Mouse (Mus musculus): ENCODE measurements around the gene Krtap6-1. TPM values are rescaled to one million over a fixed set of nuclear protein-coding genes. Genes with fewer than 3 reads are reported as not detected.
"Not testable (repeated sequence)": the region's sequence is repeated elsewhere in the genome, so short reads cannot be mapped to it uniquely, and the experiment has no call there.

Krtap6-1 gene
- polyA plus RNA-seq (2012; ENCODE audit: insufficient read depth, low replicate concordance): not detected in 2 replicates

GRCm38 (mm10) chr16:89031399-89031798, at the start of gene Krtap6-1:
TSS of gene Krtap6-1 (plus strand) at chr16:89031699.
- not testable (repeated sequence) for H3K9me3 ChIP-seq; H3K4me3 ChIP-seq (replicated peaks); H3K4me1 ChIP-seq; H3K36me3 ChIP-seq (replicated peaks; ENCODE audit: low read length); H3K27me3 ChIP-seq (replicated peaks)

GRCm38 (mm10) chr16:89010659-89011058, 20.8 kb upstream of the Krtap6-1 start, which contains the start of gene Krtap22-2:
TSS of gene Krtap22-2 (minus strand) at chr16:89010759.
- Histone ChIP-seq H3K9me3 (peaks cover 10% of the 10 kb centered on the region), H3K4me3 (replicated peaks) (peak within 1 kb of the TSS; percentile 62), H3K27me3 (replicated peaks) (no peaks in the 10 kb centered on the region), H3K4me1 (no peaks in the 10 kb centered on the region), H3K36me3 (replicated peaks; ENCODE audit: low read length) (no peaks in the 10 kb centered on the region)
- TF ChIP-seq GATA1 (IDR thresholded peaks at IDR 0.05; ENCODE audit: borderline replicate concordance, low read length) (no peak), FLI1 (IDR thresholded peaks at IDR 0.05; ENCODE audit: low read length) (no peak)

- no peak for TF ChIP-seq GATA1 (IDR thresholded peaks at IDR 0.05; ENCODE audit: borderline replicate concordance, low read length)
- TF ChIP-seq FLI1 (IDR thresholded peaks at IDR 0.05; ENCODE audit: low read length): no peak
- Histone ChIP-seq H3K4me1 (no peaks in the 10 kb centered on the region), H3K9me3 (peaks cover 10% of the 10 kb centered on the region), H3K36me3 (replicated peaks; ENCODE audit: low read length) (no peaks in the 10 kb centered on the region), H3K27me3 (replicated peaks) (no peaks in the 10 kb centered on the region), H3K4me3 (replicated peaks) (no peak overlapping the region)
These were observed 17.5 kb upstream of the Krtap6-1 start for GRCm38 (mm10) chr16:89013973-89014372.

DNA sequence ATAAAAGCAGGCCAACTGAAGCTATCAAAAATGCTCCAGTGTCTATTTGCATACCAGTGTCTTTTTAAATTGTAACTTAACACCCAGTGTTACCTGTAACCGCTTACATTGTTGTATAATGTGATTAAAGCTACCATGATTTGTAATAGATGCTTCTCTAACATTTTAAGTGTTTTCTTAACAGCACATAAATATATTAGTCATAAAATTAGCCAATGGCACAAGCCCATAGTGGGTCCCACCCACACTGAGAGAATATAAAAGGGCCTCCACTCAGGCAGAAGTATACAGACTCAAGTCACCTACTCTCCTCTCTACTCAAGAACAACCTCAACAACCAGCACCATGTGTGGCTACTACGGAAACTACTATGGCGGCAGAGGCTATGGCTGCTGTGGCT, 16.5 kb upstream of the Krtap6-1 start, which contains the start of gene Gm10229:
Gene Gm10229, plus strand, starts transcription at position 301 of the 400 bp plus-strand sequence.
- not testable (repeated sequence) for H3K4me3 ChIP-seq (replicated peaks); H3K9me3 ChIP-seq; H3K27me3 ChIP-seq (replicated peaks)

GRCm38 (mm10) chr16:89041372-89041771, 9.9 kb downstream of the Krtap6-1 start, which contains the start of gene Gm10228:
TSS of gene Gm10228 (minus strand) at chr16:89041472.
- not testable (repeated sequence) for H3K4me1 ChIP-seq; H3K4me3 ChIP-seq (replicated peaks); H3K36me3 ChIP-seq (replicated peaks; ENCODE audit: low read length); H3K27me3 ChIP-seq (replicated peaks); H3K9me3 ChIP-seq

More for the DNA sequence above, 16.5 kb upstream of the Krtap6-1 start, which contains the start of gene Gm10229:
- not testable (repeated sequence) for H3K4me1 ChIP-seq; H3K36me3 ChIP-seq (replicated peaks; ENCODE audit: low read length)

GRCm38 (mm10) chr16:89047783-89048182, 16.3 kb downstream of the Krtap6-1 start, which contains the start of gene Krtap6-5:
TSS of gene Krtap6-5 (minus strand) at chr16:89047883.
- Histone ChIP-seq H3K4me3 (replicated peaks) (no peak within 1 kb of the TSS), H3K36me3 (replicated peaks; ENCODE audit: low read length) (no peaks in the 10 kb centered on the region), H3K9me3 (peaks cover 7% of the 10 kb centered on the region; the same call in 1 of the 2 replicates), H3K27me3 (replicated peaks) (no peaks in the 10 kb centered on the region), H3K4me1 (no peaks in the 10 kb centered on the region)
- TF ChIP-seq FLI1 (IDR thresholded peaks at IDR 0.05; ENCODE audit: low read length) (no peak), GATA1 (IDR thresholded peaks at IDR 0.05; ENCODE audit: borderline replicate concordance, low read length) (no peak)

- not testable (repeated sequence) for H3K27me3 ChIP-seq (replicated peaks); H3K9me3 ChIP-seq; H3K4me3 ChIP-seq (replicated peaks); H3K4me1 ChIP-seq; H3K36me3 ChIP-seq (replicated peaks; ENCODE audit: low read length)
These were observed 32.4 kb downstream of the Krtap6-1 start, which contains the start of gene 1110025L11Rik for GRCm38 (mm10) chr16:89063902-89064301. TSS of gene 1110025L11Rik (minus strand) at chr16:89064002.

DNA sequence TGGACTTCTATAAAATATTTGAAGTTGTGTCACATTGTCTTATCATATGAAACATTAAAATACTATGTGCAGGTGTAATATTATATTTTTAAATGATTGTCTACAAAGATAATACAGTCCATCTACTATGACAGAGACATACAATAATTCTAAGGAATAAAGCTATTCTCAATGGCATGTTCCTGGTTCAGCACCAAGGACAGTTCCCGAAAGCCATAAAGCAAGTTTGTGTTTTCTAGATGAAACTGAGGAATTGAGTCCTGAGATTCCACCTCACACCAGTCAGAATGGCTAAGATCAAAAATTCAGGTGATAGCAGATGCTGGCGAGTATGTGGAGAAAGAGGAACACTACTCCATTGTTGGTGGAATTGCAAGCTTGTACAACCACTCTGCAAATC, 39.5 kb downstream of the Krtap6-1 start:
- not testable (repeated sequence) for H3K36me3 ChIP-seq (replicated peaks; ENCODE audit: low read length); H3K27me3 ChIP-seq (replicated peaks); H3K4me1 ChIP-seq; H3K4me3 ChIP-seq (replicated peaks); H3K9me3 ChIP-seq

Other genes with a start within 250 kb of the Krtap6-1 start
- gene Gm20741, start 219.5 kb upstream of the Krtap6-1 start, polyA plus RNA-seq (2012; ENCODE audit: insufficient read depth, low replicate concordance): not detected in 2 replicates
- not detected in 2 replicates for gene Krtap15, start 211.5 kb upstream of the Krtap6-1 start, polyA plus RNA-seq (2012; ENCODE audit: insufficient read depth, low replicate concordance)
- not detected in 2 replicates for gene Krtap14, start 205.6 kb upstream of the Krtap6-1 start, polyA plus RNA-seq (2012; ENCODE audit: insufficient read depth, low replicate concordance)
- gene Krtap19-1, start 162.3 kb upstream of the Krtap6-1 start, polyA plus RNA-seq (2012; ENCODE audit: insufficient read depth, low replicate concordance): not detected in 2 replicates
- gene Krtap19-2, start 157.4 kb upstream of the Krtap6-1 start, polyA plus RNA-seq (2012; ENCODE audit: insufficient read depth, low replicate concordance): not detected in 2 replicates
- not detected in 2 replicates for gene Krtap19-3, start 153.7 kb upstream of the Krtap6-1 start, polyA plus RNA-seq (2012; ENCODE audit: insufficient read depth, low replicate concordance)
- not detected in 2 replicates for gene Krtap19-4, start 146.6 kb upstream of the Krtap6-1 start, polyA plus RNA-seq (2012; ENCODE audit: insufficient read depth, low replicate concordance)
- not detected in 2 replicates for gene Krtap19-5, start 135.2 kb upstream of the Krtap6-1 start, polyA plus RNA-seq (2012; ENCODE audit: insufficient read depth, low replicate concordance)
- gene Krtap19-9b, start 99.4 kb upstream of the Krtap6-1 start, polyA plus RNA-seq (2012; ENCODE audit: insufficient read depth, low replicate concordance): not detected in 2 replicates
- not detected in 2 replicates for gene Krtap16-3, start 68.8 kb upstream of the Krtap6-1 start, polyA plus RNA-seq (2012; ENCODE audit: insufficient read depth, low replicate concordance)
- gene Krtap22-2, start 20.9 kb upstream of the Krtap6-1 start, polyA plus RNA-seq (2012; ENCODE audit: insufficient read depth, low replicate concordance): not detected in 2 replicates
- gene Gm10229, start 16.4 kb upstream of the Krtap6-1 start, polyA plus RNA-seq (2012; ENCODE audit: insufficient read depth, low replicate concordance): not detected in 2 replicates
- not detected in 2 replicates for gene Gm10228, start 9.8 kb downstream of the Krtap6-1 start, polyA plus RNA-seq (2012; ENCODE audit: insufficient read depth, low replicate concordance)
- gene Krtap6-5, start 16.2 kb downstream of the Krtap6-1 start, polyA plus RNA-seq (2012; ENCODE audit: insufficient read depth, low replicate concordance): not detected in 2 replicates
- not detected in 2 replicates for gene 1110025L11Rik, start 32.3 kb downstream of the Krtap6-1 start, polyA plus RNA-seq (2012; ENCODE audit: insufficient read depth, low replicate concordance)
- gene Krtap6-3, start 52.3 kb downstream of the Krtap6-1 start, polyA plus RNA-seq (2012; ENCODE audit: insufficient read depth, low replicate concordance): not detected in 2 replicates
- not detected in 2 replicates for gene Gm6358, start 109.2 kb downstream of the Krtap6-1 start, polyA plus RNA-seq (2012; ENCODE audit: insufficient read depth, low replicate concordance)
- gene Gm10061, start 119.4 kb downstream of the Krtap6-1 start, polyA plus RNA-seq (2012; ENCODE audit: insufficient read depth, low replicate concordance): not detected in 2 replicates
- gene Gm9789, start 126.3 kb downstream of the Krtap6-1 start, polyA plus RNA-seq (2012; ENCODE audit: insufficient read depth, low replicate concordance): not detected in 2 replicates
- gene Gm7735, start 137.8 kb downstream of the Krtap6-1 start, polyA plus RNA-seq (2012; ENCODE audit: insufficient read depth, low replicate concordance): not detected in 2 replicates
- not detected in 2 replicates for gene 1110057P08Rik, start 143.0 kb downstream of the Krtap6-1 start, polyA plus RNA-seq (2012; ENCODE audit: insufficient read depth, low replicate concordance)
- not detected in 2 replicates for gene Krtap20-2, start 174.2 kb downstream of the Krtap6-1 start, polyA plus RNA-seq (2012; ENCODE audit: insufficient read depth, low replicate concordance)